Mouse (Mus musculus) stomach, embryonic 15.5 days (tissue): ENCODE results near the gene Otogl. TPM values are rescaled to one million over a fixed set of nuclear protein-coding genes. Genes with fewer than 3 reads are reported as not detected.

ENCODE experiments used
- ATAC-seq: fragments of 200-750 bp; cut with Nextera tagmentation; 2 replicates; pipeline ENCODE4 v1.8.0; 2017; ENCODE audit warnings: low read depth, moderate number of reproducible peaks, moderate TSS enrichment; ENCODE audit not compliant: insufficient read depth, low FRiP score
- H3K27ac ChIP-seq: fragments of 300-500 bp; sonication (generic); 2 replicates; pipeline ENCODE4 v1.5.1; 2015; ENCODE audit warnings: mild to moderate bottlenecking, inconsistent platforms
- H3K27me3 ChIP-seq: fragments of 300-500 bp; sonication (generic); replicated peaks from 2 replicates; pipeline ENCODE4 v1.6.1; 2015; ENCODE audit warnings: inconsistent platforms
- H3K36me3 ChIP-seq: fragments of 300-500 bp; sonication (generic); 2 replicates; pipeline ENCODE4 v1.6.1; 2015; ENCODE audit warnings: inconsistent platforms
- H3K4me1 ChIP-seq: fragments of 300-500 bp; sonication (generic); 2 replicates; pipeline ENCODE4 v1.6.1; 2015; ENCODE audit warnings: inconsistent platforms
- H3K4me2 ChIP-seq: fragments of 300-500 bp; sonication (generic); 2 replicates; pipeline ENCODE4 v1.6.1; 2015; ENCODE audit warnings: mild to moderate bottlenecking, inconsistent platforms
- H3K4me3 ChIP-seq: fragments of 300-500 bp; sonication (generic); replicated peaks from 2 replicates; pipeline ENCODE4 v1.5.1; 2015; ENCODE audit warnings: inconsistent platforms
- H3K9ac ChIP-seq: fragments of 300-500 bp; sonication (generic); 2 replicates; pipeline ENCODE4 v1.6.1; 2015; ENCODE audit warnings: inconsistent platforms
- H3K9me3 ChIP-seq: fragments of 300-500 bp; sonication (generic); 2 replicates; pipeline ENCODE4 v1.6.1; 2016; ENCODE audit warnings: inconsistent platforms
- WGBS: fragments of 180-500 bp; shearing (Covaris S2); methylation state at CpG from one replicate; pipeline ENCODE4 v1.1.7; 2015; 5-methylcytosine and 5-hydroxymethylcytosine counted together
- polyA plus RNA-seq: library from polyadenylated mRNA; unstranded; fragments of >200 nt; fragmentation: Nextera tagmentation; extraction: Ambion mirVana; gene quantifications from 2 replicates; pipeline ENCODE4 v1.2.1, GENCODE M21; 2015

Otogl gene
- polyA plus RNA-seq: 0.04 and 0.06 TPM in 2 replicates

DNA sequence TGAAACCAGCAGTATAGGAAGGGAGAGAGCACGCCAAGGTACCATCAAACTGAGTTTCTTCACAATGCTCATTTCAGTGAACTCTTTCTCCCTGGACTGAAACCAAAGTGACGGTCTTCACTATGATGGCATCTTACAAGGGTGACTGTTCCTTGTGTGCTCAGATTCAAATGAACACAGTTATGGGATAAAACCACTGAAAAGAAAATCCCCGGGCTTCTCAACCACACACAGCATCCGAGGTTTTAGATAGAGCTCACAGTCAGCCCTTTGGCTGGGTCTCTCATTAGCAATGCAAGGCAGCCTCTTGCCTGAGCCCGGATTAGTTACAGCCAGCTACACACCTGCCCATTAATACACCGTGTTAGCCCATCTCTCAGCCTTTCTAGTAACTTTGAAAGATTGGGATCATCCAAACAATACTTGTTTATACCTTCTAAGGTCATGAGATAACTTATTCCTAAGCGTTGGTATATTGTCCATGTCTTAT, at the start of gene Otogl:
Gene Otogl (minus strand): TSS at position 51 of the 490 bp plus-strand sequence.
- no peaks in the 10 kb centered on the region for H3K36me3 ChIP-seq
- 59% methylated on average over 7 of the region's 7 CpGs for WGBS
- H3K9ac ChIP-seq: no peak within 1 kb of the TSS
- no peaks in the 10 kb centered on the region for H3K27me3 ChIP-seq
- no peak for ATAC-seq
- H3K27ac ChIP-seq: no peak within 1 kb of the TSS
- H3K4me1 ChIP-seq: no peaks in the 10 kb centered on the region
- H3K4me2 ChIP-seq: no peak within 1 kb of the TSS
- no peak within 1 kb of the TSS for H3K4me3 ChIP-seq
- no peaks in the 10 kb centered on the region for H3K9me3 ChIP-seq

DNA sequence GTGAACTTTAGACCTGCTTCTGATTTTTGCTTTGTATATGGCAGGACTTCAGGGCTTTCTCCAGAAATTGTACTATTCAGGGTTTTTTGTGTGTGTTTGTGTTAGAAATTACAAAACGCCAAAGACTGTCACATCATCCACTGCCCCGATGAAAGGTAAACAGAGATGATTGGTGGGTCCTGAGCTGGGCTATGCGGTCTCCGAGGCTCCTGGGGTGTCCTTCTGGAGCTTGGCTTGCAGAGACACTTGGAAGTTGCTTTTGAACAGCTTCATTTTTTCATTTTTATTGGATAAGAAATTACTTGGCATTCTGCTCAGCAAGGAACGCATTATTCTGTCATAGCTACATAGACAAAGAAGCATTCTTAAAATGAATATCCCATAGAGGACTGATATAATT, 44.7 kb upstream of the Otogl start:
- Histone ChIP-seq H3K36me3 (no peaks in the 10 kb centered on the region), H3K27me3 (no peaks in the 10 kb centered on the region), H3K4me1 (no peaks in the 10 kb centered on the region), H3K4me2 (no peak overlapping the region), H3K9me3 (no peaks in the 10 kb centered on the region), H3K27ac (no peak overlapping the region), H3K9ac (no peak overlapping the region), H3K4me3 (no peak overlapping the region)
- ATAC-seq: no peak
- 48% methylated on average over 5 of the region's 5 CpGs for WGBS

GRCm38 (mm10) chr10:107954444-107954843, 42.5 kb upstream of the Otogl start:
- ATAC-seq: no peak
- H3K4me2 ChIP-seq: no peak overlapping the region
- no peaks in the 10 kb centered on the region for H3K27me3 ChIP-seq
- H3K36me3 ChIP-seq: no peaks in the 10 kb centered on the region
- no peaks in the 10 kb centered on the region for H3K4me1 ChIP-seq
- WGBS: 73% methylated on average over 6 of the region's 6 CpGs
- no peak overlapping the region for H3K27ac ChIP-seq
- H3K9me3 ChIP-seq: no peaks in the 10 kb centered on the region
- H3K4me3 ChIP-seq: no peak overlapping the region
- no peak overlapping the region for H3K9ac ChIP-seq

DNA sequence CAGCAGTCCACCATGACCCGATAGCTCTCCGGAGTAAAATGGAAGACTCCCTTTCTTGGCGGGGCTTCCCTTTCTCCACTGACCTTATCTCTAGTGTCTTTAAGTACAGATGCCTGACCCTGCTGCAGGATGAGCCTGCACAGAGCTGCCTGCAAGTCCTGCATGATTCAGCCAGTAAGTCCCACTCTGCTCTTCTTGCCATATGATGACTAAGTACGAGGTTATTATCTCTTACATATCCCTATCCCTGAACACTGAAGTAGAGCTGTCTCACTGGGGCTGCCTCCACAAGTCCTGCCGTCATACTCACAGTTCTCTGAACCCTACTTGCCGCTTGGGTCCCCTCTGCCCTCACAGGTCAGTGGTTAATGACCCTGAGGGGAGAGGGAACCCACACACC, 39.7 kb upstream of the Otogl start:
- Histone ChIP-seq H3K36me3 (no peaks in the 10 kb centered on the region), H3K4me2 (no peak overlapping the region), H3K9me3 (no peaks in the 10 kb centered on the region), H3K27ac (no peak overlapping the region), H3K9ac (no peak overlapping the region), H3K4me3 (no peak overlapping the region), H3K4me1 (no peaks in the 10 kb centered on the region), H3K27me3 (no peaks in the 10 kb centered on the region)
- WGBS: 83% methylated on average over 6 of the region's 6 CpGs
- no peak for ATAC-seq

- Histone ChIP-seq H3K36me3 (no peaks in the 10 kb centered on the region), H3K4me1 (no peaks in the 10 kb centered on the region), H3K27ac (no peak overlapping the region), H3K9ac (no peak overlapping the region), H3K27me3 (no peaks in the 10 kb centered on the region), H3K4me3 (no peak overlapping the region), H3K4me2 (no peak overlapping the region), H3K9me3 (no peaks in the 10 kb centered on the region)
- WGBS: 90% methylated on average over 5 of the region's 5 CpGs
- no peak for ATAC-seq
These were observed 38.0 kb upstream of the Otogl start for GRCm38 (mm10) chr10:107949945-107950344.

DNA sequence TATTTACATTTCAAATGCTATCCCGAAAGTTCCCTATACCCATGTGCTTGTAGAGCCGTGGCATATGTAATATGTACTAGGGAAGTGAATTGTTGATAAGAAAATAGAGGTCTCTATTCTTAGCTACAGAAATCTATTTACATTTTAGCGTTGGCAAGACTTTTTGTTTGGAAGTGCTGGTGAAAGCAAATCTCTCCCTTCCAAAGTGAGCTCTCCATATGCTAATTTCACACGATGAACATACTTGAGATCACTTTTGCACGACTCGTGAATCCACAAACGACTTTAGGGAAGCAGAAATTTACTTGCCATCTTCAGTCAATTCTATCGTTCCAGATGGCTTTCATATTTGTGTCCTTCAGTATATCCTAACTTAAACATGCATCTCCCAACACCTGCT, 36.7 kb upstream of the Otogl start:
- Histone ChIP-seq H3K4me3 (no peak overlapping the region), H3K9ac (no peak overlapping the region), H3K4me2 (no peak overlapping the region), H3K27ac (no peak overlapping the region), H3K4me1 (no peaks in the 10 kb centered on the region), H3K27me3 (no peaks in the 10 kb centered on the region), H3K36me3 (no peaks in the 10 kb centered on the region), H3K9me3 (no peaks in the 10 kb centered on the region)
- ATAC-seq: no peak
- WGBS: 59% methylated on average over 8 of the region's 8 CpGs

- Histone ChIP-seq H3K4me2 (no peak overlapping the region), H3K27me3 (no peaks in the 10 kb centered on the region), H3K27ac (no peak overlapping the region), H3K9me3 (no peaks in the 10 kb centered on the region), H3K4me3 (no peak overlapping the region), H3K36me3 (no peaks in the 10 kb centered on the region), H3K4me1 (no peaks in the 10 kb centered on the region), H3K9ac (no peak overlapping the region)
- WGBS: 68% methylated on average over 1 of the region's 1 CpGs
- no peak for ATAC-seq
These were observed 36.1 kb upstream of the Otogl start for GRCm38 (mm10) chr10:107948038-107948437.

GRCm38 (mm10) chr10:107946348-107946747, 34.4 kb upstream of the Otogl start:
- no peak overlapping the region for H3K4me3 ChIP-seq
- no peak overlapping the region for H3K9ac ChIP-seq
- H3K36me3 ChIP-seq: no peaks in the 10 kb centered on the region
- H3K9me3 ChIP-seq: no peaks in the 10 kb centered on the region
- no peaks in the 10 kb centered on the region for H3K27me3 ChIP-seq
- H3K27ac ChIP-seq: no peak overlapping the region
- H3K4me2 ChIP-seq: no peak overlapping the region
- H3K4me1 ChIP-seq: no peaks in the 10 kb centered on the region
- WGBS: 43% methylated on average over 5 of the region's 5 CpGs
- no peak for ATAC-seq

DNA sequence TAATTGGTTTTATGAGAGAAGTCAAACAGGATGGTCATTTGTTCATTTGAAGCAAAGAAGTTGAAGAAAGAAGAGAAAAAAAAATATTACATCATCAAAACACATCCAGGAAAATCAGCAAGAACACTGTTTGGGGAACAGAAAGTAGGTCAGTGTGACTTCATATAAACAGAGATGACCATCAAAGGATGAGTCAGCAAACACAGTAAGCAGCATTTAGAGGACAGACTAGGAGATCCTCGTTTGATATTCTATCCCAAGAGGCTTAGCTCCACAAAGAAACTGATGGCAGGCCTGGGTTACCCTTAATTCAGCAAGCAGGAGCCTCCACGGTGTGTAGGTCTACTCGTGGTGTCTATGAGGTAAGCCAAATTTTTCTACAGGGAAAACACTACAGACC, 31.9 kb upstream of the Otogl start:
- Histone ChIP-seq H3K27me3 (no peaks in the 10 kb centered on the region), H3K9ac (no peak overlapping the region), H3K4me3 (no peak overlapping the region), H3K4me2 (no peak overlapping the region), H3K27ac (no peak overlapping the region), H3K9me3 (no peaks in the 10 kb centered on the region), H3K4me1 (no peaks in the 10 kb centered on the region), H3K36me3 (no peaks in the 10 kb centered on the region)
- ATAC-seq: no peak
- 66% methylated on average over 3 of the region's 3 CpGs for WGBS

DNA sequence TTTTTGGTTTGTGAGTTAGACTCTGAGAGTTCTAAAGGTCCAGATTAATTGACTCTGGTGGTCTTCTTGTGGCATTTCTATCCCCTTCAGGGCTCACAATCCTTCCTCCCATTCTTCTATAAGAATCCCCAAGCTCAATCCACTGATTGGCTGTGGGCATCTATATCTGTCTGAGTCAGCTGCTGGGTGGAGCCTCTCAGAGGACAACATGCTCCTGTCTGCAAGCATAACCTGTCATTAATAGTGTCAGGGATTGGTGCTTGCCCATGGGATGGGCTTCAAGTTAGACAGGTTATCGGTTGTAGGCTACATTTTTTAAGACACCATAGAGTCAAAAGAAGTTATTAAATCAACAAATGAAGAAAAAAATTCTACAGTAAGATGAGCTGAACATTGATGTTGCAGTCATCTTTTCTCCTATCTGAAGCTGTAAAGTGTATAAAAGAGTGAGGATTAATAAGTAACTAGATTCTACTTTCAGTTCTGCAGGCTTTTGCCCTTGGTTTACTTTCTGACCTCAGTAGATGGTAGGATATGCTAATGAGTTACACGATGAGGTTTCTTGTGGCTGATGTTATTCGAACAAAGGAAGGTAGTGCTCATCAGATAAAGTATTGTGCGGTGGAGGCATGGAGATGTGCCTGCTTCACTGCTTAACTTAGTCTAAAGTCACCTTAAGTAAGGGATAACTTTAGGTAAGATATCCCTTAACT, 29.4 kb upstream of the Otogl start:
- no peak overlapping the region for H3K9ac ChIP-seq
- ATAC-seq: no peak
- H3K4me2 ChIP-seq: no peak overlapping the region
- no peaks in the 10 kb centered on the region for H3K9me3 ChIP-seq
- no peak overlapping the region for H3K27ac ChIP-seq
- no peak overlapping the region for H3K4me3 ChIP-seq
- no peaks in the 10 kb centered on the region for H3K4me1 ChIP-seq
- WGBS: 74% methylated on average over 4 of the region's 4 CpGs
- H3K36me3 ChIP-seq: no peaks in the 10 kb centered on the region
- H3K27me3 ChIP-seq: no peaks in the 10 kb centered on the region

GRCm38 (mm10) chr10:107940302-107940701, 28.4 kb upstream of the Otogl start:
- Histone ChIP-seq H3K27me3 (no peaks in the 10 kb centered on the region), H3K4me2 (no peak overlapping the region), H3K36me3 (no peaks in the 10 kb centered on the region), H3K9me3 (no peaks in the 10 kb centered on the region), H3K27ac (no peak overlapping the region), H3K9ac (no peak overlapping the region), H3K4me1 (no peaks in the 10 kb centered on the region), H3K4me3 (no peak overlapping the region)
- 57% methylated on average over 6 of the region's 6 CpGs for WGBS
- ATAC-seq: no peak

DNA sequence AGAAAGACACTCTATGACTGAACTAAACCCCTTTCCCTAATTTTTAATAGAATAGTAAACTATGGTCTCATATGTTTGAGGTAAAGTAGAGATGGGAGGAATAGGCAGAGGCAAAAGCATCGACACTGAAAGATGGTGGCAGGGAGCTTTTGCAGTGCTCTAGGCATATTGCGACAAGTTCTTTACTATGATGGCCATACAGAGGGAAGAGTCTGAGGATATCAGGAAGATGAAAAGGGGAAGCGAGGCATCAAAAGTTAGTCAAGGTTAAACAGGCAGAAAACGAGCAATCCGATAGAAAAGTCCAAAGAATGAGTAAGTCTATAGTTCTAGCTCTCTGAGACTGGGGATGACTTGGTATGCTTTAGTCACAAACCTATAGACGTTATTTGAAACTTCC, 27.9 kb upstream of the Otogl start:
- H3K9ac ChIP-seq: no peak overlapping the region
- no peaks in the 10 kb centered on the region for H3K9me3 ChIP-seq
- no peaks in the 10 kb centered on the region for H3K27me3 ChIP-seq
- no peak overlapping the region for H3K4me3 ChIP-seq
- H3K4me1 ChIP-seq: no peaks in the 10 kb centered on the region
- no peak overlapping the region for H3K4me2 ChIP-seq
- H3K27ac ChIP-seq: no peak overlapping the region
- 81% methylated on average over 6 of the region's 6 CpGs for WGBS
- ATAC-seq: no peak
- no peaks in the 10 kb centered on the region for H3K36me3 ChIP-seq

DNA sequence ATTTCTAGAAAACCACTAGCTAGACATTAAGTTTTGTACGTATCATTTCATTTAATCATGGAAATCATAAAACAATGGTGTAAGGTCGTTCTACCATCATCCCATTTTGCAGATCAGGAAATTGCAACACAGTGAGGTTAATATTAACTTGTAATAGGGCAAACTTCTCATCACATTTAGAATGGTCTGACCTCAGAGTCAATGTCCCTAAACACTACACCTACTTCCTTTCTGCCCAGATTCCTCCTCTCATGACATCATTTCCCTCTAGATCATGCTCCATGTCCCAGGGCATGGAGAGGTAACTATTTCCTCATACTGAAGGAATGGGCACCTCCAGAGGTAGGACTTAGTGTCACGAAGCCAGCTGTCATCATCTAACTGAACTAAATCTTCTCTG, 22.1 kb upstream of the Otogl start:
- Histone ChIP-seq H3K27me3 (no peaks in the 10 kb centered on the region), H3K27ac (no peak overlapping the region)
- 79% methylated on average over 3 of the region's 3 CpGs for WGBS

More for the DNA sequence above, 22.1 kb upstream of the Otogl start:
- no peak overlapping the region for H3K4me3 ChIP-seq
- no peaks in the 10 kb centered on the region for H3K9me3 ChIP-seq
- 0 out of 2 replicates have a peak, but pooled peaks cover 10% of the 10 kb centered on the region for H3K4me1 ChIP-seq
- no peaks in the 10 kb centered on the region for H3K36me3 ChIP-seq
- H3K9ac ChIP-seq: no peak overlapping the region
- no peak overlapping the region for H3K4me2 ChIP-seq
- no peak for ATAC-seq
